Mouse (Mus musculus) forebrain, embryonic 14.5 days (tissue): Measurements from ENCODE around the gene Cdh4. TPM values are rescaled to one million over a fixed set of nuclear protein-coding genes. Genes with fewer than 3 reads are reported as not detected.

Experiments used
- ATAC-seq: fragments of 200-750 bp; cut with Nextera tagmentation; 2 replicates; pipeline ENCODE4 v1.8.0; 2017; ENCODE audit warnings: mild to moderate bottlenecking, moderate library complexity
- DNase-seq: peaks from one replicate; pipeline ENCODE4 v3.0.0-alpha.2; 2015; ENCODE audit warnings: low spot score
- H3K27ac ChIP-seq: fragments of 300-500 bp; sonication (generic); 2 replicates; pipeline ENCODE4 v1.5.1; 2014; ENCODE audit warnings: low read depth, mild to moderate bottlenecking, control low read depth, low read length, moderate library complexity
- H3K27me3 ChIP-seq: fragments of 300-500 bp; sonication (generic); replicated peaks from 2 replicates; pipeline ENCODE4 v1.6.1; 2014; ENCODE audit warnings: low read length, control low read depth, mixed read lengths; ENCODE audit not compliant: control insufficient read depth, insufficient read depth
- H3K36me3 ChIP-seq: fragments of 300-500 bp; sonication (generic); 2 replicates; pipeline ENCODE4 v1.6.1; 2014; ENCODE audit warnings: low read length, control low read depth; ENCODE audit not compliant: control insufficient read depth, insufficient read depth
- H3K4me1 ChIP-seq: fragments of 300-500 bp; sonication (generic); 2 replicates; pipeline ENCODE4 v1.6.1; 2014; ENCODE audit warnings: antibody characterized with exemption, low read length, control low read depth; ENCODE audit not compliant: control insufficient read depth, insufficient read depth
- H3K4me2 ChIP-seq: fragments of 300-500 bp; sonication (generic); 2 replicates; pipeline ENCODE4 v1.6.1; 2014; ENCODE audit warnings: mild to moderate bottlenecking, control low read depth, low read length
- H3K4me3 ChIP-seq: fragments of 300-500 bp; sonication (generic); 2 replicates; pipeline ENCODE4 v1.5.1; 2014; ENCODE audit warnings: low read depth, low read length, control low read depth
- H3K9ac ChIP-seq: fragments of 300-500 bp; sonication (generic); 2 replicates; pipeline ENCODE4 v1.6.1; 2014; ENCODE audit warnings: mild to moderate bottlenecking, low read length, control low read depth, moderate library complexity
- H3K9me3 ChIP-seq: fragments of 300-500 bp; sonication (generic); replicated peaks from 2 replicates; pipeline ENCODE4 v1.6.1; 2016; ENCODE audit warnings: low read length, control low read depth, mixed read lengths; ENCODE audit not compliant: control insufficient read depth
- WGBS: fragments of 180-500 bp; shearing (Covaris S2); extraction: QIAGEN DNeasy Blood & Tissue Kit; methylation state at CpG from one replicate; pipeline ENCODE4 v1.1.7; 2014; 5-methylcytosine and 5-hydroxymethylcytosine counted together
- polyA plus RNA-seq: library from polyadenylated mRNA; unstranded; fragments of >200 nt; fragmentation: Nextera tagmentation; extraction: Ambion mirVana; gene quantifications from 2 replicates; pipeline ENCODE4 v1.2.1, GENCODE M21; 2014

Cdh4 gene
- polyA plus RNA-seq, 1 experiment from 2014 or later = 35.0 TPM

DNA sequence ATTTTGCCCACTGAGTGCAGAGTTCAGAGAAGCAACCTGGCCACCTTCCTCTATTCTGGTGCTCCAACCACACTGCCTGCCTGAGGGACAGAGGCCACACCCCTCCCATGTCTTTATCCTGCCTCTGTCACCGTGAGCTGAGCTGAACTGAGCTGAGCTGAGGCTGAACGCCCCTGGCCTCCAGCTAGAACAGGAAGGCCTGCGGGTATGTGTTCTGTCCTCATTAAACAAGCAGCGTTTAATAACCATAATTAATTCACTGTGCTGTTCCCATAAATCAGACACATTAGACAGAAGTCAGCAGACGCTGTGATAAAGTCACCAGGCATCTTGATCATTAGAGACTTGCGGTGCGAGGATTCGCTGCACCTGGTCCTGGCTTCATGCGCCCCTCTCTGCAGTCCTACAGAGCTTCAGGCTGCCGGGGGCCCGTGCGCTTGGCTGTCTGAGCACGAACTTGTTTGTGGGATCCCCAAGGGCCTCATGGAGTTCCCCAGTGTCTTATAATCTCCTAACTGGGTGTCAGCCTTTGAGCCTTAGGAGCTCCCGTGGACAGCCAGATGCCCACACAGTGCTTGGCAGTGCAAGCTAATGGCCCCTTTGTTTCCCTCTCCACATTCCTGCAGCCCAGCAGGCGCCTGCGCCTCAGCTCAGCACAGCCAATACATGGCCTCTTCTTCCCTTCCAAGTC is 291.1 kb downstream of the Cdh4 start:
- Histone ChIP-seq H3K36me3 (no peaks in the 10 kb centered on the region), H3K9me3 (no peaks in the 10 kb centered on the region), H3K27me3 (no peaks in the 10 kb centered on the region), H3K27ac (peak overlapping the region; percentile 36; the same call in 1 of the 2 replicates), H3K4me1 (peaks cover 8% of the 10 kb centered on the region; the same call in 1 of the 2 replicates), H3K4me3 (no peak overlapping the region), H3K9ac (0 out of 2 replicates have a peak overlapping the region, but pooled peaks have one; percentile 13), H3K4me2 (0 out of 2 replicates have a peak overlapping the region, but pooled peaks have one; percentile 2)
- 12% methylated on average over 16 of the region's 16 CpGs for WGBS
- peak; percentile 59 for DNase-seq
- ATAC-seq = peak; percentile 66

DNA sequence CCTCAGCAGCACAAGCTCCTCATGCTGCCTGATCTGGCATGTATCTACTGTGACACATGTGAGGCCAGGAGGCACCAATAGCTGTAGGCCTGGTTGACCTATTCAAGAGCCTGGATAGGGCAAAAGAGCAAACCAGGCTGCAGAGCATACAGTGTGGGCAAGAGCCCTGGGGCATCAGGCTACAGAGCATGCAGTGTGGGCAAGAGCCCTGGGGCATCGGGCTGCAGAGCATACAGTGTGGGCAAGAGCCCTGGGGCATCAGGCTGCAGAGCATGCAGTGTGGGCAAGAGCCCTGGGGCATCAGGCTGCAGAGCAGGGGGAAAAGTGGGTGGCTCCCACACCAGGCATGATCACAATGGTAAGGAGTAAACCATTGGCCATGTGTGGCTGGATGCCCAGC is 300.2 kb downstream of the Cdh4 start:
- 88% methylated on average over 1 of the region's 1 CpGs for WGBS
- H3K9ac ChIP-seq = no peak overlapping the region
- no peak overlapping the region for H3K27ac ChIP-seq
- H3K27me3 ChIP-seq = no peaks in the 10 kb centered on the region
- no peaks in the 10 kb centered on the region for H3K4me1 ChIP-seq
- no peaks in the 10 kb centered on the region for H3K9me3 ChIP-seq
- no peak for ATAC-seq
- H3K4me3 ChIP-seq = no peak overlapping the region
- no peak overlapping the region for H3K4me2 ChIP-seq
- no peak for DNase-seq
- H3K36me3 ChIP-seq = no peaks in the 10 kb centered on the region

DNA sequence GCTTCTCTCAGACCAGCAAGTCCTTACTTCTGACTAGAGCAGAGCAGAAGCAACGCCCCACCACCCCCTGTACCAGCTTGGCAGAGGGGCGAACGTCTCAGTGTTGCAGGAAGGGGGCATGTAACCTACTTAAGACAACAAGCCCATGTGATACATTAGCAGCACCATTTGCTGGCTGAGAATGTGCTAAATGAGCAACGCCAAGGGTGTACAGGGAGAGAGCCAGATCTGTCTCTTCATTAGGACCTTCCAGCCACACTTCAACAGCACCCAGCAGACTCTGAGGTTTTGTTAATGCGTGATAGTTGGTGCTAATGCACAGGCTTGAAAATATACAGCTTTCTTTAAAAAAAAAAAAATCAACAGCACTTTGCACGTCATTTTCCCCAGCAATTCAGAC is 300.6 kb downstream of the Cdh4 start:
- no peaks in the 10 kb centered on the region for H3K4me1 ChIP-seq
- WGBS = 71% methylated on average over 6 of the region's 6 CpGs
- H3K4me3 ChIP-seq = no peak overlapping the region
- H3K9me3 ChIP-seq = no peaks in the 10 kb centered on the region
- H3K9ac ChIP-seq = no peak overlapping the region
- no peak for ATAC-seq
- H3K27ac ChIP-seq = no peak overlapping the region
- no peak for DNase-seq
- H3K27me3 ChIP-seq = no peaks in the 10 kb centered on the region
- no peak overlapping the region for H3K4me2 ChIP-seq
- H3K36me3 ChIP-seq = no peaks in the 10 kb centered on the region

DNA sequence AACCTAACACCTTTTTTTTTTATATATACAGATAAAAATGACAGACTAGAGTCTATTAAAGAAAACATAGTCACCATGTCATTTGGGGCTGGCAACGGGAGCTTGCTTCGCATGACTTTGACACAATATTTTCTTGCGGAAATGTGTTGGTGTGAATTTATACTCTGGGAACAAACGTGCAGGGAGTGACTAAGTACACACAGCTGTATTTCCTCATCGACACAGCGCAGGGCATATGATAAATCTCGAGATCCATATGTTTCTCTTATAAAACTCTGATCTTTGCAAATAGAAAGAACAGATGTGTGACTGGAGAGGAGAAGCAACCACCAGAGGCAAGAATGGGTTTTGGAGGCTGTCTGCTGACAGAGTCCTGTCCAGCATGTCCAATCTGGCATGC is 304.3 kb downstream of the Cdh4 start:
- no peak overlapping the region for H3K4me3 ChIP-seq
- WGBS = 88% methylated on average over 7 of the region's 7 CpGs
- DNase-seq (no peak), ATAC-seq (no peak)
- no peaks in the 10 kb centered on the region for H3K27me3 ChIP-seq
- H3K9me3 ChIP-seq = no peaks in the 10 kb centered on the region
- no peaks in the 10 kb centered on the region for H3K36me3 ChIP-seq
- H3K4me2 ChIP-seq = no peak overlapping the region
- no peak overlapping the region for H3K27ac ChIP-seq
- no peak overlapping the region for H3K9ac ChIP-seq
- H3K4me1 ChIP-seq = no peaks in the 10 kb centered on the region

DNA sequence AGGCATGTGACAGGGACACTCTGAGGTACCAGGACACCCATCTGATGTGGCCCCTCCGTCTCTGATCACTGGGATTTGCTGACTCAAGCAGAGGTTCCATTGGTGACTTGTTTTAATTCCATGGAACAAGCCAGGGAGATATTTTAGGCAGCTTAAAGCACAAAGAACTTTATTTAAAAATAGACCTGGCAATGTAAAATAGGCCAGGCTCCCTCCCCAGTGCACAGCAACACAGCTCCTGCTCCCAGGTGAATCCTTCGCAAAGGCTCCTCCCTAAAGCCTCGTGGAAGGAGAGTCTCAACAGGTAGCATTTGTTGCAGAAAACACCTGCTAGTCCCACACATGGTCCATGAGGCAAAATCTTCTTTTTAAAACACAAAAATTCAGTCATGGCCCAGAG is 307.2 kb downstream of the Cdh4 start:
- no peaks in the 10 kb centered on the region for H3K9me3 ChIP-seq
- no peak overlapping the region for H3K27ac ChIP-seq
- ATAC-seq (no peak), DNase-seq (no peak)
- H3K4me3 ChIP-seq = no peak overlapping the region
- H3K4me1 ChIP-seq = peaks cover 5% of the 10 kb centered on the region
- H3K27me3 ChIP-seq = no peaks in the 10 kb centered on the region
- H3K9ac ChIP-seq = no peak overlapping the region
- WGBS = 81% methylated on average over 3 of the region's 3 CpGs
- H3K4me2 ChIP-seq = no peak overlapping the region
- H3K36me3 ChIP-seq = no peaks in the 10 kb centered on the region

DNA sequence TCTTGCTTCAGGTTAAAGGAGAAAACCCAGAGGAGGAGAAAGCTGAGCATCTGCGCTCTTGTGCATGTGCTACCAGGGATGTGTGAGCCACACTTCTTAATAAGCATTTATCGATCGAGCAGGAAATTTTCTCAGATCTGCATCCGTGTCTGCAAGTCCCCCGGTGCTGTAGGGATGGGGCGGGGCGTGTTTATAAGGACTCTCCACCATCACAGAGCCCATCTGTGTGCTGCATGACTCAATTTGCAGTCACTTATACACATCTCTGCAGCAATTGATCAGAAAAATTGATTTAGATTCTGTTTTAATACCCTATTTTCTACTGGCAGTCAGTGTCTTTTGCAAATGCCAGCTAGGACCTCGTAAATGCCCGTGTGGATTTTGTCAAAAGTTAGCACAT is 311.6 kb downstream of the Cdh4 start:
- Histone ChIP-seq H3K27me3 (no peaks in the 10 kb centered on the region), H3K36me3 (no peaks in the 10 kb centered on the region), H3K4me3 (no peak overlapping the region), H3K9me3 (no peaks in the 10 kb centered on the region), H3K9ac (no peak overlapping the region), H3K27ac (no peak overlapping the region), H3K4me1 (peaks cover 7% of the 10 kb centered on the region), H3K4me2 (no peak overlapping the region)
- WGBS = 55% methylated on average over 9 of the region's 9 CpGs
- ATAC-seq (no peak), DNase-seq (peak; percentile 58)

DNA sequence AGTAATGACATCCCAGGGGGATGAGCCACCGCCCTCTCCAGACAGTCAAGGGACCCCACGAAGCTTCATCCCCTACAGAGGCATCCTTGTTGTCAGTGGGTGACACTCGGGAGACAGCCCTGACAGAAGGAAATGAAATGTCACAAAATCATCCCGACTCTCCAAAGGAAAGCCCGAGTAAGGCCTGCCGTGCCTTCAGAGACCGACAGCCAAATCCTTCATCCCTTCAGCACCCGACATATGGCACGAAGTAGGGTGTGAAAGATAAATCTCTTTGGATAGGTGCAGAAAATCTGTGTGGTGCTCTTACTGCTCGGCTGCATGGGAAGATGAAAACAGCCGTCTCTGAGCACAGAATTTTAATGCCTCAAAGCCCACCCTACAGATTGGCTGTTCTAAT is 312.5 kb downstream of the Cdh4 start:
- Histone ChIP-seq H3K36me3 (no peaks in the 10 kb centered on the region), H3K27ac (peak overlapping the region; percentile 68; the same call in 1 of the 2 replicates), H3K4me3 (no peak overlapping the region), H3K4me2 (no peak overlapping the region), H3K9ac (no peak overlapping the region), H3K27me3 (no peaks in the 10 kb centered on the region), H3K4me1 (peaks cover 7% of the 10 kb centered on the region), H3K9me3 (no peaks in the 10 kb centered on the region)
- peak; percentile 47; the same call in 1 of the 2 replicates for ATAC-seq
- WGBS = 57% methylated on average over 11 of the region's 11 CpGs
- peak; percentile 68 for DNase-seq

DNA sequence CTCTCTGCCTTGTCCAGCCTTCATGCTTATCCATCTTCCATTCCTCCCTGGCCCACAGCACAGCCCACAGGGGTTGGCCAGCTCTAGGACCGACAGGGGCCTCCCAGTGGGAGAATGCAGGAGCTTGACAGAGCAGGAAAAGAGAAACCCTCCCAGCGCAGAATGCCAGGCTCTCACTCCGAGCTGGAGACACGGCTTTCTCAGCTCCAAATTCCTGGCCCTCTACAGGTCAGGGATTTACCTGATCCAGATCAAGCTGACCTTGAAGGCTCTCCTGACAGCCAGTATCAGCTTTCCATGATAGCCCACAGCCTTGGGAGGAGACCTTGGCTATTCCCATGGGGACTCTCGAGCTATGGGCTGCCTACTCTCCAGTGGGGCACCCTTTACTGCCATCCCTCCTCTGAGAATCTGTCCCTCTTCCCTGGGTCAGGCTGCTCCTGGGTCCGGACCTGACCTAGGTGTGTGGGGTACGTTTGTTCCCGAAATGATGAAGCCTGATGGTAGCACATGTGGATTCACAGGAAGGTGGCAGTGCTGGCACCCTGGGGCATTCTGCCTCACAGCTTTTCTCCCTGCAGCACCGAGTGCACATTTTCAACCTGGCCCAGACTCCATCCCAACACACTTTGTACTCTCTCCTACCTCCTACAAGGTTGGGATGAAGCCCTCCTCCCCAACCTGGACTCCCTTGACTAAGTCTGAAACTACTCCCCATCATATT is 319.6 kb downstream of the Cdh4 start:
- peaks cover 27% of the 10 kb centered on the region for H3K4me1 ChIP-seq
- H3K9ac ChIP-seq = 0 out of 2 replicates have a peak overlapping the region, but pooled peaks have one; percentile 18

More for the DNA sequence above, 319.6 kb downstream of the Cdh4 start:
- Histone ChIP-seq H3K9me3 (no peaks in the 10 kb centered on the region), H3K4me2 (no peak overlapping the region), H3K36me3 (no peaks in the 10 kb centered on the region), H3K4me3 (no peak overlapping the region), H3K27me3 (no peaks in the 10 kb centered on the region), H3K27ac (peak overlapping the region; percentile 72)
- ATAC-seq (no peak), DNase-seq (no peak)
- 55% methylated on average over 9 of the region's 9 CpGs for WGBS
